Mouse (Mus musculus) embryo, embryonic 10.5 days (tissue): Measurements from ENCODE around the gene 4930432M17Rik.
A peak's percentile ranks its signal among the peaks of the same experiment; 100 is the strongest.

ENCODE experiments used
- DNase-seq: peaks from one replicate; pipeline ENCODE4 v3.0.0-alpha.2; 2015; ENCODE audit warnings: low spot score

4930432M17Rik gene

GRCm38 (mm10) chr3:121672135-121672790 lies 1.7 kb downstream of the 4930432M17Rik start:
- DNase-seq: no peak

GRCm38 (mm10) chr3:121678935-121679334 lies 8.4 kb downstream of the 4930432M17Rik start:
- DNase-seq: peak; percentile 45

GRCm38 (mm10) chr3:121679443-121679842 lies 8.9 kb downstream of the 4930432M17Rik start:
- DNase-seq: no peak

- no peak for DNase-seq
Observed at GRCm38 (mm10) chr3:121680187-121680586, 9.6 kb downstream of the 4930432M17Rik start.

GRCm38 (mm10) chr3:121682439-121683411 lies 12.2 kb downstream of the 4930432M17Rik start:
- no peak for DNase-seq

GRCm38 (mm10) chr3:121684552-121684951 lies 14.0 kb downstream of the 4930432M17Rik start:
- no peak for DNase-seq

- DNase-seq: no peak
Observed at GRCm38 (mm10) chr3:121684963-121685362, 14.4 kb downstream of the 4930432M17Rik start.

- no peak for DNase-seq
Observed at GRCm38 (mm10) chr3:121685985-121686384, 15.4 kb downstream of the 4930432M17Rik start.

GRCm38 (mm10) chr3:121686408-121686911 lies 15.9 kb downstream of the 4930432M17Rik start:
- DNase-seq: no peak

GRCm38 (mm10) chr3:121687741-121688140 lies 17.2 kb downstream of the 4930432M17Rik start:
- DNase-seq: no peak

GRCm38 (mm10) chr3:121689029-121689428 lies 18.5 kb downstream of the 4930432M17Rik start:
- no peak for DNase-seq

GRCm38 (mm10) chr3:121689697-121690096 lies 19.1 kb downstream of the 4930432M17Rik start:
- no peak for DNase-seq

GRCm38 (mm10) chr3:121693001-121693730 lies 22.6 kb downstream of the 4930432M17Rik start:
- no peak for DNase-seq

- DNase-seq: no peak
Observed at GRCm38 (mm10) chr3:121693746-121694145, 23.2 kb downstream of the 4930432M17Rik start.

- no peak for DNase-seq
Observed at GRCm38 (mm10) chr3:121697169-121697568, 26.6 kb downstream of the 4930432M17Rik start.

GRCm38 (mm10) chr3:121699401-121699800 lies 28.8 kb downstream of the 4930432M17Rik start:
- no peak for DNase-seq

- peak; percentile 33 for DNase-seq
Observed at GRCm38 (mm10) chr3:121699849-121700248, 29.3 kb downstream of the 4930432M17Rik start.

GRCm38 (mm10) chr3:121700364-121700952 lies 29.9 kb downstream of the 4930432M17Rik start:
- peak; percentile 79 for DNase-seq

GRCm38 (mm10) chr3:121703155-121703879 lies 32.8 kb downstream of the 4930432M17Rik start:
- DNase-seq: no peak

GRCm38 (mm10) chr3:121703880-121704243 lies 33.3 kb downstream of the 4930432M17Rik start:
- DNase-seq: no peak

GRCm38 (mm10) chr3:121706087-121706486 lies 35.5 kb downstream of the 4930432M17Rik start:
- DNase-seq: no peak
